In genomic region chr11:101030808-101031156, GRCm38 (mm10) we compare ENCODE assay signal across 31 mouse cellular contexts. TPM values are rescaled to one million over a fixed set of nuclear protein-coding genes. Genes with fewer than 3 reads are reported as not detected.
DNase-seq lines count a peak whose midpoint lies in the region; ATAC-seq and TF ChIP-seq lines count a peak whose summit lies in the region.
"Had no signal": no experiment of that assay in that cellular context is flagged by ENCODE, and none has a peak within 500 bp of the region (broad histone marks: within the 10 kb centered on the region; RNA-seq: fewer than 3 reads in every experiment).

No protein-coding gene starts in this region.

- no peak for TF ChIP-seq CTCF in heart, adult 2 months (IDR thresholded peaks at IDR 0.05)
- TF ChIP-seq CTCF in small intestine, adult 2 months (IDR thresholded peaks at IDR 0.05; ENCODE audit: extremely low read depth, insufficient read length, insufficient replicate concordance, low read depth, low read length): no peak

- WGBS in heart, adult 2 months: 72% methylated on average over 4 of the region's 4 CpGs
- 65% methylated on average over 4 of the region's 4 CpGs for WGBS in heart, embryonic 14.5 days
- 92% methylated on average over 4 of the region's 4 CpGs for WGBS in limb, embryonic 12.5 days
- 89% methylated on average over 4 of the region's 4 CpGs for WGBS in limb, embryonic 10.5 days
- WGBS in small intestine, adult 2 months: 31% methylated on average over 4 of the region's 4 CpGs

- no peak for TF ChIP-seq EP300 in heart, adult 2 months (IDR thresholded peaks at IDR 0.05; ENCODE audit: insufficient read depth, low read depth, low read length)

- intact Hi-C loops in heart, adult 2 months (cut with DNase I): no loop called here
- intact Hi-C loops in heart, postnatal 36 days (cut with DNase I): no loop called here
- intact Hi-C loops in heart, postnatal 10 days (cut with DNase I): no loop called here

- H3K4me1 ChIP-seq in heart, adult 2 months (ENCODE audit: control insufficient read depth, insufficient read depth, low read length): no peaks in the 10 kb centered on the region; the same call in 1 of the 2 replicates
- H3K4me1 ChIP-seq in heart, embryonic 14.5 days (ENCODE audit: control insufficient read depth in 2 of 2, insufficient read depth in 2 of 2, low read length in 2 of 2): peaks cover 19 to 34% of the 10 kb centered on the region in 2 experiments
- H3K4me1 ChIP-seq in limb, embryonic 12.5 days (replicated peaks): peaks cover 3% of the 10 kb centered on the region; the same call in 1 of the 2 replicates
- H3K4me1 ChIP-seq in limb, embryonic 10.5 days: no peaks in the 10 kb centered on the region
- H3K4me1 ChIP-seq in small intestine, adult 2 months (ENCODE audit: control insufficient read depth, insufficient read depth, insufficient read length, low read length): peaks cover 5% of the 10 kb centered on the region; the same call in 1 of the 2 replicates
- H3K4me1 ChIP-seq: embryonic facial prominence, embryonic 13.5 days; hindbrain, embryonic 12.5 days; limb, embryonic 15.5 days; liver, embryonic 13.5 days; midbrain, embryonic 12.5 days; neural tube, embryonic 13.5 days had no signal

- DNase-seq in heart, adult 2 months: no peak
- DNase-seq in heart, postnatal 36 days: no peak
- no peak for DNase-seq in heart, postnatal 10 days
- DNase-seq in limb, embryonic 10.5 days (ENCODE audit: low spot score): no peak
- DNase-seq in cerebellum, postnatal 14 days: no peak
- DNase-seq: adrenal gland, postnatal 10 days; cerebellum, adult 11 months; cerebellum, adult 9-10 months; kidney, adult 11 months; kidney, postnatal 25 days; liver, embryonic 13.5 days; lung, adult 18-20 months; lung, postnatal 4 days; right cerebral cortex, postnatal 4 days; thymus, postnatal 25 days had no signal

- TF ChIP-seq POLR2A in heart, adult 2 months (IDR thresholded peaks at IDR 0.05; ENCODE audit: insufficient read depth, low read depth, low read length): no peak
- no peak for TF ChIP-seq POLR2A in small intestine, adult 2 months (IDR thresholded peaks at IDR 0.05; ENCODE audit: low read depth, low read length)

- H3K4me3 ChIP-seq in heart, adult 2 months: no peak overlapping the region
- H3K4me3 ChIP-seq in heart, embryonic 14.5 days (ENCODE audit: control insufficient read depth in 1 of 2, insufficient read depth in 1 of 2, low read depth in 1 of 2, low read length in 2 of 2): no peak overlapping the region
- no peak overlapping the region for H3K4me3 ChIP-seq in limb, embryonic 12.5 days (replicated peaks)
- H3K4me3 ChIP-seq in limb, embryonic 10.5 days: no peak overlapping the region
- H3K4me3 ChIP-seq in small intestine, adult 2 months (ENCODE audit: low read depth, low read length): no peak overlapping the region
- H3K4me3 ChIP-seq: embryonic facial prominence, embryonic 13.5 days; erythroblast, embryonic 14.5 days; hindbrain, embryonic 12.5 days; kidney, embryonic 15.5 days; limb, embryonic 15.5 days; liver, embryonic 13.5 days; megakaryocyte, embryonic 14.5 days; midbrain, embryonic 12.5 days; neural tube, embryonic 13.5 days had no signal

- no peak for ATAC-seq in heart, embryonic 14.5 days (ENCODE audit: insufficient number of reproducible peaks, insufficient read depth, low FRiP score, low read depth)
- ATAC-seq in limb, embryonic 12.5 days (ENCODE audit: insufficient number of reproducible peaks, insufficient read depth, low FRiP score, low TSS enrichment, low read depth): no peak
- ATAC-seq: forebrain, embryonic 16.5 days; hindbrain, postnatal 0 days; lung, postnatal 0 days; Patski had no signal

- H3K9me3 ChIP-seq in heart, embryonic 14.5 days (ENCODE audit: control insufficient read depth, low read length): no peaks in the 10 kb centered on the region
- H3K9me3 ChIP-seq in limb, embryonic 12.5 days: no peaks in the 10 kb centered on the region
- H3K9me3 ChIP-seq in limb, embryonic 10.5 days (replicated peaks): no peaks in the 10 kb centered on the region
- H3K9me3 ChIP-seq: embryonic facial prominence, embryonic 13.5 days; hindbrain, embryonic 12.5 days; kidney, embryonic 15.5 days; limb, embryonic 15.5 days; liver, embryonic 13.5 days; megakaryocyte, embryonic 14.5 days; midbrain, embryonic 12.5 days; neural tube, embryonic 13.5 days had no signal

- peaks cover 15% of the 10 kb centered on the region for H3K36me3 ChIP-seq in heart, adult 2 months (ENCODE audit: control insufficient read depth, insufficient read depth, low read length)
- peaks cover 84% of the 10 kb centered on the region for H3K36me3 ChIP-seq in heart, embryonic 14.5 days (ENCODE audit: control insufficient read depth, insufficient read depth, low read length)
- peaks cover 73% of the 10 kb centered on the region for H3K36me3 ChIP-seq in limb, embryonic 12.5 days
- peaks cover 80% of the 10 kb centered on the region for H3K36me3 ChIP-seq in limb, embryonic 10.5 days
- peaks cover 37% of the 10 kb centered on the region for H3K36me3 ChIP-seq in small intestine, adult 2 months (ENCODE audit: control insufficient read depth, insufficient read depth, low read length)

- H3K9ac ChIP-seq in heart, adult 2 months (ENCODE audit: low read depth, low read length): no peak overlapping the region
- no peak overlapping the region for H3K9ac ChIP-seq in heart, embryonic 14.5 days (ENCODE audit: low read length)
- no peak overlapping the region for H3K9ac ChIP-seq in limb, embryonic 12.5 days (replicated peaks)
- H3K9ac ChIP-seq: embryonic facial prominence, embryonic 13.5 days; hindbrain, embryonic 12.5 days; kidney, embryonic 15.5 days; limb, embryonic 15.5 days; liver, embryonic 13.5 days; midbrain, embryonic 12.5 days; neural tube, embryonic 13.5 days had no signal

- no peaks in the 10 kb centered on the region for H3K79me2 ChIP-seq in heart, adult 2 months (replicated peaks; ENCODE audit: control insufficient read depth, insufficient read depth, low read length)

- H3K27me3 ChIP-seq in heart, adult 2 months (ENCODE audit: control insufficient read depth, insufficient read depth, low read length): no peaks in the 10 kb centered on the region
- no peaks in the 10 kb centered on the region for H3K27me3 ChIP-seq in heart, embryonic 14.5 days (ENCODE audit: control insufficient read depth, insufficient read depth, low read length)
- H3K27me3 ChIP-seq in limb, embryonic 12.5 days: no peaks in the 10 kb centered on the region
- no peaks in the 10 kb centered on the region for H3K27me3 ChIP-seq in limb, embryonic 10.5 days (ENCODE audit: low read depth, poor library complexity, severe bottlenecking)
- H3K27me3 ChIP-seq in small intestine, adult 2 months (ENCODE audit: control insufficient read depth, insufficient read depth, low read length): no peaks in the 10 kb centered on the region
- H3K27me3 ChIP-seq: embryonic facial prominence, embryonic 13.5 days; hindbrain, embryonic 12.5 days; kidney, embryonic 15.5 days; limb, embryonic 15.5 days; liver, embryonic 13.5 days; megakaryocyte, embryonic 14.5 days; midbrain, embryonic 12.5 days; neural tube, embryonic 13.5 days; Patski had no signal

- H3K27ac ChIP-seq in heart, adult 2 months: peak overlapping the region; percentile 42
- peak overlapping the region; percentile 96 to 98 for H3K27ac ChIP-seq in heart, embryonic 14.5 days (replicated peaks in 1 of 2; ENCODE audit: control insufficient read depth in 1 of 2, insufficient read depth in 1 of 2, low read depth in 2 of 2, low read length in 2 of 2)
- peak overlapping the region; percentile 35; the same call in 1 of the 2 replicates for H3K27ac ChIP-seq in limb, embryonic 12.5 days
- H3K27ac ChIP-seq in limb, embryonic 10.5 days: no peak overlapping the region
- H3K27ac ChIP-seq in small intestine, adult 2 months (ENCODE audit: insufficient read depth, low read depth, low read length): peak overlapping the region; percentile 70
- H3K27ac ChIP-seq: embryonic facial prominence, embryonic 13.5 days; hindbrain, embryonic 12.5 days; hindbrain, postnatal 0 days; kidney, embryonic 15.5 days; liver, embryonic 13.5 days; midbrain, embryonic 12.5 days; neural tube, embryonic 13.5 days had no signal

- peak overlapping the region; percentile 23; the same call in 1 of the 2 replicates for H3K4me2 ChIP-seq in heart, embryonic 14.5 days (ENCODE audit: low read length)
- no peak overlapping the region for H3K4me2 ChIP-seq in limb, embryonic 12.5 days
- H3K4me2 ChIP-seq: embryonic facial prominence, embryonic 13.5 days; hindbrain, embryonic 12.5 days; kidney, embryonic 15.5 days; limb, embryonic 15.5 days; liver, embryonic 13.5 days; midbrain, embryonic 12.5 days; neural tube, embryonic 13.5 days had no signal

RNA-seq across cellular contexts. Expression of gene Atp6v0a1, which starts 21.5 kb away (rescaled TPM):
- 10 to 100 TPM; 89.6 to 92.6 TPM for total RNA-seq in heart, adult 2 months (2021)
- 77.4 and 85.9 TPM in 2 replicates for polyA plus RNA-seq in heart, adult 2 months (2012; rRNA removed)
- total RNA-seq in heart, postnatal 36 days (2021): 10 to 100 TPM; 76.8 to 88.5 TPM
- 54.8 and 57.2 TPM in 2 replicates for polyA plus RNA-seq in heart, embryonic 14.5 days (2014; fragmentation: Nextera tagmentation; extraction: Ambion mirVana)
- 10 to 100 TPM; 89.6 to 93.8 TPM for total RNA-seq in heart, postnatal 10 days (2021)
- polyA plus RNA-seq in limb, embryonic 12.5 days (2016; fragmentation: Nextera tagmentation; extraction: Ambion mirVana): 26.9 and 29.4 TPM in 2 replicates
- 28.1 and 30.2 TPM in 2 replicates for polyA plus RNA-seq in limb, embryonic 10.5 days (2016; fragmentation: Nextera tagmentation; extraction: Ambion mirVana)
- 43.5 and 69.5 TPM in 2 replicates for polyA plus RNA-seq in small intestine, adult 2 months (2012; rRNA removed)

RNA-seq across cellular contexts. Expression of gene Naglu, which starts 39.0 kb away (rescaled TPM):
- total RNA-seq in heart, adult 2 months (2021): 1 to 10 TPM; 7.4 to 8.3 TPM
- 11.0 and 14.3 TPM in 2 replicates for polyA plus RNA-seq in heart, adult 2 months (2012; rRNA removed)
- total RNA-seq in heart, postnatal 36 days (2021): 10 to 100 TPM in 1 of 2 experiments, 1 to 10 TPM in 1; 9.1 to 10.1 TPM
- 12.5 and 13.0 TPM in 2 replicates for polyA plus RNA-seq in heart, embryonic 14.5 days (2014; fragmentation: Nextera tagmentation; extraction: Ambion mirVana)
- total RNA-seq in heart, postnatal 10 days (2021): 1 to 10 TPM; 9.9 to 10.0 TPM
- polyA plus RNA-seq in limb, embryonic 12.5 days (2016; fragmentation: Nextera tagmentation; extraction: Ambion mirVana): 8.0 and 8.1 TPM in 2 replicates
- 4.9 and 5.9 TPM in 2 replicates for polyA plus RNA-seq in limb, embryonic 10.5 days (2016; fragmentation: Nextera tagmentation; extraction: Ambion mirVana)
- polyA plus RNA-seq in small intestine, adult 2 months (2012; rRNA removed): 11.8 and 19.1 TPM in 2 replicates

RNA-seq across cellular contexts. Expression of gene Hsd17b1, which starts 47.4 kb away (rescaled TPM):
- total RNA-seq in heart, adult 2 months (2021): under 1 TPM; 0.47 to 0.70 TPM
- polyA plus RNA-seq in heart, adult 2 months (2012; rRNA removed): 0.32 and 0.55 TPM in 2 replicates
- under 1 TPM; 0.46 to 0.58 TPM for total RNA-seq in heart, postnatal 36 days (2021)
- polyA plus RNA-seq in heart, embryonic 14.5 days (2014; fragmentation: Nextera tagmentation; extraction: Ambion mirVana): 0.30 TPM in 1 of 2 replicates, not detected in the other
- total RNA-seq in heart, postnatal 10 days (2021): under 1 TPM in 1 of 2 experiments, not detected in 1; 0.45 TPM
- not detected in 2 replicates for polyA plus RNA-seq in limb, embryonic 12.5 days (2016; fragmentation: Nextera tagmentation; extraction: Ambion mirVana)
- polyA plus RNA-seq in limb, embryonic 10.5 days (2016; fragmentation: Nextera tagmentation; extraction: Ambion mirVana): not detected in 2 replicates
- polyA plus RNA-seq in small intestine, adult 2 months (2012; rRNA removed): 0.20 and 0.28 TPM in 2 replicates
- total RNA-seq: MEL had no signal
- polyA plus RNA-seq: hindbrain, postnatal 0 days had no signal

RNA-seq across cellular contexts. Expression of gene Coasy, which starts 51.6 kb away (rescaled TPM):
- total RNA-seq in heart, adult 2 months (2021): 10 to 100 TPM; 15.8 to 17.5 TPM
- polyA plus RNA-seq in heart, adult 2 months (2012; rRNA removed): 22.1 and 24.6 TPM in 2 replicates
- total RNA-seq in heart, postnatal 36 days (2021): 10 to 100 TPM; 17.2 to 18.8 TPM
- polyA plus RNA-seq in heart, embryonic 14.5 days (2014; fragmentation: Nextera tagmentation; extraction: Ambion mirVana): 27.4 and 31.4 TPM in 2 replicates
- total RNA-seq in heart, postnatal 10 days (2021): 10 to 100 TPM; 18.7 to 21.4 TPM
- 43.6 and 46.5 TPM in 2 replicates for polyA plus RNA-seq in limb, embryonic 12.5 days (2016; fragmentation: Nextera tagmentation; extraction: Ambion mirVana)
- 42.3 and 45.3 TPM in 2 replicates for polyA plus RNA-seq in limb, embryonic 10.5 days (2016; fragmentation: Nextera tagmentation; extraction: Ambion mirVana)
- polyA plus RNA-seq in small intestine, adult 2 months (2012; rRNA removed): 26.3 and 38.9 TPM in 2 replicates

RNA-seq across cellular contexts. Expression of gene Mlx, which starts 56.3 kb away (rescaled TPM):
- total RNA-seq in heart, adult 2 months (2021): 10 to 100 TPM; 18.1 to 21.3 TPM
- polyA plus RNA-seq in heart, adult 2 months (2012; rRNA removed): 23.0 and 45.2 TPM in 2 replicates
- total RNA-seq in heart, postnatal 36 days (2021): 10 to 100 TPM; 18.8 to 23.1 TPM
- 32.4 and 35.7 TPM in 2 replicates for polyA plus RNA-seq in heart, embryonic 14.5 days (2014; fragmentation: Nextera tagmentation; extraction: Ambion mirVana)
- 10 to 100 TPM; 14.1 to 18.1 TPM for total RNA-seq in heart, postnatal 10 days (2021)
- 40.4 and 43.1 TPM in 2 replicates for polyA plus RNA-seq in limb, embryonic 12.5 days (2016; fragmentation: Nextera tagmentation; extraction: Ambion mirVana)
- polyA plus RNA-seq in limb, embryonic 10.5 days (2016; fragmentation: Nextera tagmentation; extraction: Ambion mirVana): 41.3 and 49.6 TPM in 2 replicates
- polyA plus RNA-seq in small intestine, adult 2 months (2012; rRNA removed): 54.1 and 100 TPM in 2 replicates
